Mouse (Mus musculus) MEL (cell line): ENCODE results near the gene Klrb1. TPM values are rescaled to one million over a fixed set of nuclear protein-coding genes. Genes with fewer than 3 reads are reported as not detected.

Experiments used
- DNase-seq: peaks from one replicate; pipeline ENCODE4 v3.0.0; 2011; ENCODE audit warnings: low read depth, low spot score
- H3K27ac ChIP-seq: 2 replicates; pipeline ENCODE4 v1.5.1; 2012; ENCODE audit warnings: low read depth, mild to moderate bottlenecking, control low read depth, low read length, moderate library complexity; ENCODE audit not compliant: control insufficient read depth
- H3K27me3 ChIP-seq, 2 experiments: fragments of 150-350 bp in 1 of 2; sonication (generic) in 1 of 2; 2 replicates each; pipeline ENCODE4 v1.6.1; 2012; ENCODE audit warnings: low read length in 2 of 2, mild to moderate bottlenecking in 2 of 2, improper control_type of control experiment in 1 of 2, moderate library complexity in 1 of 2; ENCODE audit not compliant: insufficient read depth in 2 of 2, control insufficient read depth in 1 of 2
- H3K36me3 ChIP-seq, 2 experiments: 2 replicates each; pipeline ENCODE4 v1.6.1; 2012 to 2014; ENCODE audit warnings: low read length in 2 of 2, improper control_type of control experiment in 1 of 2, inconsistent platforms in 1 of 2, mild to moderate bottlenecking in 1 of 2; ENCODE audit not compliant: insufficient read depth in 2 of 2, control insufficient read depth in 1 of 2
- H3K4me1 ChIP-seq, 2 experiments: fragments of 150-350 bp in 1 of 2; sonication (generic) in 1 of 2; 2 replicates each; pipeline ENCODE4 v1.6.1; 2012; ENCODE audit warnings: low read length in 2 of 2, improper control_type of control experiment in 1 of 2, mild to moderate bottlenecking in 1 of 2; ENCODE audit not compliant: insufficient read depth in 2 of 2, control insufficient read depth in 1 of 2
- H3K4me3 ChIP-seq, 2 experiments: fragments of 150-350 bp in 1 of 2; sonication (generic) in 1 of 2; 2 replicates each; pipeline ENCODE4 v1.5.1; 2012; ENCODE audit warnings: low read depth in 2 of 2, low read length in 2 of 2, mild to moderate bottlenecking in 2 of 2, moderate library complexity in 2 of 2, control low read depth in 1 of 2, improper control_type of control experiment in 1 of 2; ENCODE audit not compliant: control insufficient read depth in 1 of 2, insufficient read depth in 1 of 2
- H3K79me2 ChIP-seq: 2 replicates; pipeline ENCODE4 v1.6.1; 2012; ENCODE audit warnings: mild to moderate bottlenecking, low read length, moderate library complexity; ENCODE audit not compliant: control insufficient read depth, poor library complexity, insufficient read depth
- H3K9ac ChIP-seq: 2 replicates; pipeline ENCODE4 v1.6.1; 2012; ENCODE audit warnings: low read depth, mild to moderate bottlenecking, control low read depth, low read length, moderate library complexity; ENCODE audit not compliant: control insufficient read depth, poor library complexity, severe bottlenecking
- H3K9me3 ChIP-seq: fragments of 150-350 bp; sonication (generic); replicated peaks from 2 replicates; pipeline ENCODE4 v1.6.1; 2012; ENCODE audit warnings: mild to moderate bottlenecking, low read length, improper control_type of control experiment, moderate library complexity; ENCODE audit not compliant: insufficient read depth
- CHD1 ChIP-seq: IDR thresholded peaks from 2 replicates; pipeline ENCODE4 v1.6.1; 2012; ENCODE audit warnings: low read depth, mild to moderate bottlenecking, inconsistent platforms, low read length, improper control_type of control experiment
- CHD2 ChIP-seq: IDR thresholded peaks from 2 replicates; pipeline ENCODE4 v1.6.1; 2011; ENCODE audit warnings: low read length, improper control_type of control experiment
- CTCF ChIP-seq, 3 experiments: IDR thresholded peaks in 2 of 3; conservative IDR thresholded peaks in 1 of 3; 2 replicates each; pipeline ENCODE4 v1.5.1; 2011 to 2012; ENCODE audit warnings: low read length in 3 of 3, low read depth in 2 of 3, mild to moderate bottlenecking in 2 of 3, improper control_type of control experiment in 1 of 3, inconsistent platforms in 1 of 3, mixed read lengths in 1 of 3, moderate library complexity in 1 of 3; ENCODE audit not compliant: control insufficient read depth in 1 of 3, insufficient read depth in 1 of 3, poor library complexity in 1 of 3, severe bottlenecking in 1 of 3
- ETS1 ChIP-seq: IDR thresholded peaks from 2 replicates; pipeline ENCODE4 v1.6.1; 2012; ENCODE audit warnings: low read depth, mild to moderate bottlenecking, inconsistent platforms, low read length, improper control_type of control experiment, moderate library complexity
- GATA1 ChIP-seq: IDR thresholded peaks from 2 replicates; pipeline ENCODE4 v1.6.1; 2011; ENCODE audit warnings: low read depth, low read length, improper control_type of control experiment
- JUND ChIP-seq: IDR thresholded peaks from 2 replicates; pipeline ENCODE4 v1.6.1; 2011; ENCODE audit warnings: low read depth, mild to moderate bottlenecking, improper control_type of control experiment, low read length
- KAT2A ChIP-seq: conservative IDR thresholded peaks from 2 replicates; pipeline ENCODE4 v1.6.1; 2012; ENCODE audit warnings: low read depth, low read length, improper control_type of control experiment, inconsistent platforms
- MEF2A ChIP-seq: IDR thresholded peaks from 2 replicates; pipeline ENCODE4 v1.6.1; 2014; ENCODE audit warnings: low read depth, mild to moderate bottlenecking, inconsistent platforms, low read length, improper control_type of control experiment; ENCODE audit not compliant: poor library complexity, insufficient replicate concordance, severe bottlenecking; ENCODE audit errors: extremely low read depth
- MXI1 ChIP-seq: IDR thresholded peaks from 2 replicates; pipeline ENCODE4 v1.6.1; 2011; ENCODE audit warnings: mild to moderate bottlenecking, low read depth, low read length, improper control_type of control experiment
- NELFE ChIP-seq: IDR thresholded peaks from 2 replicates; pipeline ENCODE4 v1.6.1; 2011; ENCODE audit warnings: low read depth, low read length, improper control_type of control experiment
- POLR2A ChIP-seq, 2 experiments: IDR thresholded peaks; 2 replicates each; pipeline ENCODE4 v1.6.1; 2011 to 2012; ENCODE audit warnings: low read length in 2 of 2, mild to moderate bottlenecking in 2 of 2, control low read depth in 1 of 2, improper control_type of control experiment in 1 of 2, low read depth in 1 of 2, moderate library complexity in 1 of 2; ENCODE audit not compliant: control insufficient read depth in 1 of 2, insufficient read depth in 1 of 2, poor library complexity in 1 of 2
- POLR2AphosphoS2 ChIP-seq: IDR thresholded peaks from 2 replicates; pipeline ENCODE4 v1.6.1; 2011; ENCODE audit warnings: low read length, improper control_type of control experiment
- POLR2AphosphoS5 ChIP-seq: IDR thresholded peaks from 2 replicates; pipeline ENCODE4 v1.6.1; 2012; ENCODE audit warnings: low read depth, borderline replicate concordance, mild to moderate bottlenecking, inconsistent platforms, low read length, moderate library complexity, mixed read lengths
- SMC3 ChIP-seq: IDR thresholded peaks from 2 replicates; pipeline ENCODE4 v1.6.1; 2011; ENCODE audit warnings: low read depth, low read length, improper control_type of control experiment
- TCF12 ChIP-seq: IDR thresholded peaks from 2 replicates; pipeline ENCODE4 v1.6.1; 2014; ENCODE audit warnings: low read depth, mild to moderate bottlenecking, inconsistent platforms, low read length, improper control_type of control experiment, moderate library complexity
- USF1 ChIP-seq: IDR thresholded peaks from 2 replicates; pipeline ENCODE4 v1.6.1; 2014; ENCODE audit warnings: low read depth, mild to moderate bottlenecking, inconsistent platforms, low read length, improper control_type of control experiment, moderate library complexity
- ZKSCAN1 ChIP-seq: IDR thresholded peaks from 2 replicates; pipeline ENCODE4 v1.6.1; 2012; ENCODE audit warnings: low read depth, mild to moderate bottlenecking, inconsistent platforms, low read length, improper control_type of control experiment, moderate library complexity
- ZMIZ1 ChIP-seq: IDR thresholded peaks from 2 replicates; pipeline ENCODE4 v1.6.1; 2012; ENCODE audit warnings: low read depth, mild to moderate bottlenecking, inconsistent platforms, low read length, improper control_type of control experiment, moderate library complexity
- ZNF384 ChIP-seq: IDR thresholded peaks from 2 replicates; pipeline ENCODE4 v1.6.1; 2012; ENCODE audit warnings: low read depth, mild to moderate bottlenecking, inconsistent platforms, low read length, improper control_type of control experiment
- polyA plus RNA-seq, 2 experiments: library from polyadenylated mRNA; stranded (reverse) in 1 of 2; unstranded in 1 of 2; fragments of >175 nt in 1 of 2; fragments of >200 nt in 1 of 2; gene quantifications; 2 replicates each; pipeline versions ENCODE4 v1.2.1 to v1.2.4; 2012; ENCODE audit warnings: low replicate concordance in 2 of 2, low read depth in 1 of 2; ENCODE audit not compliant: insufficient read length in 2 of 2, insufficient read depth in 1 of 2, missing spikeins in 1 of 2
- total RNA-seq: library from RNA; depleted of rRNA; stranded (reverse); fragments of 300-350 nt; gene quantifications from 2 replicates; pipeline ENCODE4 v1.2.3, GENCODE M21; 2012

Klrb1 gene
- total and polyA plus RNA-seq, 3 experiments, result not detected

- Histone ChIP-seq H3K4me3 (no peak overlapping the region), H3K27ac (no peak overlapping the region), H3K9me3 (no peaks in the 10 kb centered on the region), H3K9ac (no peak overlapping the region), H3K36me3 (no peaks in the 10 kb centered on the region), H3K27me3 (no peaks in the 10 kb centered on the region), H3K4me1 (no peaks in the 10 kb centered on the region), H3K79me2 (no peaks in the 10 kb centered on the region)
- TF ChIP-seq ZNF384 (no peak), POLR2AphosphoS5 (no peak), JUND (no peak)
- no peak for DNase-seq
Measured at GRCm38 (mm10) chr6:128732032-128732431, 9.2 kb upstream of the Klrb1 start.

- Histone ChIP-seq H3K9me3 (no peaks in the 10 kb centered on the region), H3K27me3 (no peaks in the 10 kb centered on the region), H3K9ac (no peak overlapping the region), H3K36me3 (no peaks in the 10 kb centered on the region), H3K79me2 (no peaks in the 10 kb centered on the region), H3K4me3 (no peak overlapping the region), H3K27ac (no peak overlapping the region), H3K4me1 (no peaks in the 10 kb centered on the region)
- no peak for DNase-seq
- no peak for TF ChIP-seq SMC3
- no peak for TF ChIP-seq USF1
Measured at GRCm38 (mm10) chr6:128701691-128702090, 21.2 kb downstream of the Klrb1 start.

- TF ChIP-seq KAT2A (no peak), JUND (no peak), ETS1 (no peak), CHD2 (no peak), MXI1 (no peak)
- DNase-seq, result no peak
- Histone ChIP-seq H3K4me3 (no peak overlapping the region), H3K79me2 (no peaks in the 10 kb centered on the region), H3K4me1 (no peaks in the 10 kb centered on the region), H3K27me3 (no peaks in the 10 kb centered on the region), H3K9ac (no peak overlapping the region), H3K27ac (no peak overlapping the region), H3K9me3 (no peaks in the 10 kb centered on the region), H3K36me3 (no peaks in the 10 kb centered on the region)
Measured at GRCm38 (mm10) chr6:128679574-128679973, 43.3 kb downstream of the Klrb1 start.

- Histone ChIP-seq H3K36me3 (no peaks in the 10 kb centered on the region), H3K4me3 (no peak overlapping the region), H3K27ac (no peak overlapping the region), H3K79me2 (no peaks in the 10 kb centered on the region), H3K9me3 (no peaks in the 10 kb centered on the region), H3K9ac (no peak overlapping the region), H3K4me1 (no peaks in the 10 kb centered on the region), H3K27me3 (no peaks in the 10 kb centered on the region)
- no peak for TF ChIP-seq ZKSCAN1
- TF ChIP-seq POLR2AphosphoS5, result no peak
- no peak for TF ChIP-seq POLR2A (IDR thresholded peaks at IDR 0.05; ENCODE audit: control insufficient read depth in 1 of 2, insufficient read depth in 1 of 2, low read depth in 1 of 2, low read length in 2 of 2, poor library complexity in 1 of 2)
- no peak for TF ChIP-seq GATA1
- TF ChIP-seq ZMIZ1, result no peak
- TF ChIP-seq CHD1, result no peak
- TF ChIP-seq POLR2AphosphoS2, result no peak
- TF ChIP-seq TCF12, result no peak
- no peak for TF ChIP-seq MEF2A
- TF ChIP-seq CTCF (IDR thresholded peaks at IDR 0.05 in 2 of 3, conservative IDR thresholded peaks at IDR 0.05 in 1 of 3; ENCODE audit: control insufficient read depth in 1 of 3, insufficient read depth in 1 of 3, low read depth in 2 of 3, low read length in 3 of 3, poor library complexity in 1 of 3, severe bottlenecking in 1 of 3), result no peak
- TF ChIP-seq NELFE, result no peak
- TF ChIP-seq SMC3, result no peak
- no peak for DNase-seq
Measured at GRCm38 (mm10) chr6:128669936-128670335, 52.9 kb downstream of the Klrb1 start.
